Mouse (Mus musculus) layer of hippocampus, postnatal 25 days (tissue): ENCODE data around the gene Fndc3b. TPM values are rescaled to one million over a fixed set of nuclear protein-coding genes. Genes with fewer than 3 reads are reported as not detected.

Experiments used
- DNase-seq, 2 experiments: peaks; one replicate each; pipeline ENCODE4 v3.0.0; 2022; ENCODE audit warnings: mixed read lengths in 2 of 2, low spot score in 1 of 2; ENCODE audit errors: extremely low spot score in 1 of 2
- total RNA-seq, 2 experiments: library from RNA; stranded (reverse); gene quantifications; 2 replicates each; pipeline ENCODE4 v1.2.3; 2021

Gene Fndc3b
- total RNA-seq, 2 experiments from 2014 or later = 20.2 to 21.6 TPM

- no peak for DNase-seq
Measured at GRCm38 (mm10) chr3:27563047-27563624, 148.0 kb downstream of the Fndc3b start.

DNA sequence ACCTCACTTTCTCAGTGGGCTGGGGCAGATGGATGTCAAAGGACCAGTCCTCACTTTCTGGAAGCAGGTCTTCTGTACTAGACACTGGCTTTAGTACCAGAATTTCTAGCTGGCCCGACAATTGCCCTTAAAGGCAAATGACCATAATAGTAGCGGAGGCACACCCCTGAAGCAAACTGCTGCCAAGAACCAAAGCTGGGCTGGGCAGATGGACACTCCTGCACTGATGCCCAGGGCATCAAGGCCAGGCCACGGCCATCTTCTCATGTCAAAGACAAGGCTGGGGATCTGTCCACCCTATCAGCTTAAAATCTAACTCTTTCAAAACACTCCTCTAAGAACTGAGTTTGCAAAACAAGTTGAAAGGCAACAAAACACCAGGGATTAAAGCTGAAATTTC lies 148.6 kb downstream of the Fndc3b start:
- no peak for DNase-seq

DNA sequence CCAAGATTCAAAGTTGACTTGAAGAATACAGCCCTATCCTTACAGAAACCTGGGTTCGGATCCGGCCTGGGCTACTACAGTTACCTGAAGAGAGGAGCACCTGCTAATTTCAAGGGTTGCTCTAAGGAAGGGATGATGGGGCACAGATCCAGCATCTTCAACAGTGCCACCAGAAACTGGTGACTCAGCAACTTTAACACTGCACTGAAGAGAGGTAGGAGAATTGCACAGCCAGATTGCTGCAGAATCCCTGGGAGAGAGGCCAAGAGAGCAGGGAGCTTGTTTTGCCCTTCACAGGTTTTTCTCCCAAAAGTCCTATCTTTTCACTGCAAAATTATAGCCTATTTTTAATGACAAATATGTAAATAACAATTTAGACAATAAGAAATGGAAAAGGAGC lies 149.2 kb downstream of the Fndc3b start:
- DNase-seq = no peak

GRCm38 (mm10) chr3:27559316-27559715 lies 151.8 kb downstream of the Fndc3b start:
- no peak for DNase-seq

- no peak for DNase-seq
Measured at GRCm38 (mm10) chr3:27557100-27558004, 153.8 kb downstream of the Fndc3b start.

- DNase-seq = no peak
Measured at GRCm38 (mm10) chr3:27555401-27555940, 155.6 kb downstream of the Fndc3b start.

- no peak for DNase-seq
Measured at GRCm38 (mm10) chr3:27554325-27554724, 156.8 kb downstream of the Fndc3b start.

DNA sequence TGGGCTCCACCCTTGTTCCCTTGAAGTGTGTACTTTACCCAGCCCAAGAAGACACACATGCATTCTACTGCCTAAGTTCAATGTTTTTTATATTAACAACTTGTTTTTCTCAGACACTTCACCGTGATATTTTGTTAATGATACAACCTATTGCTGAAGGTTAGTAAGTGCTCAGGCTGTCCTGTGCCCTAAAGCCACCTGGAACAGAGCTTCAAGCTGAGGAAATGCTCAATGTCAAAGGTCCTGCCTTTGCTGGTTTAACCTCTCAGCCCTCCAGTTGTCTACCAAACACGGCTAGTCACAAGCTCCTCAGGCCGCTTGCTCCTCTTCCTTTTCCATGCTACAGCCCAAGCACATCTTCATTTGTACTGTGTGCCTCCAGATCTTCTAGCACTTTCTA lies 157.3 kb downstream of the Fndc3b start:
- no peak for DNase-seq

DNA sequence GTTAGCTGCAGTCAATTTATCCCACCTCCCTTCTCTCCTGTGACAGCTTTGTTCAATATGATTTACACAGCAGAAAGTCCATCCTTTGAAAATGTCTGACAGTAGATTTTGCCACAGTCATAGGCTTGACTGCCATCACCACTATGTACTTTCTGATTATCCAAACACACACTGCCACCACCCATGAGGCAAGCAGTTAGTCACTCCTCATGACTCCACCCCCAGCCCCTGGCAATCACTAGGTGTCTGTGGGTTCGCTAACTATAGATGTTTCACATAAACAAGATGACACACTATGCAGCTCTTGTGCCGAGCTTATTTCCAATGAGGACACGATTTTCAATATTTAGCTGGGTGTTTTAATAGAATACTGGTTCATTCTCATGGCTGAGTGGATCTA lies 160.1 kb downstream of the Fndc3b start:
- DNase-seq = no peak

- no peak for DNase-seq
Measured at GRCm38 (mm10) chr3:27550409-27550808, 160.7 kb downstream of the Fndc3b start.

- no peak for DNase-seq
Measured at GRCm38 (mm10) chr3:27545651-27546050, 165.5 kb downstream of the Fndc3b start.

DNA sequence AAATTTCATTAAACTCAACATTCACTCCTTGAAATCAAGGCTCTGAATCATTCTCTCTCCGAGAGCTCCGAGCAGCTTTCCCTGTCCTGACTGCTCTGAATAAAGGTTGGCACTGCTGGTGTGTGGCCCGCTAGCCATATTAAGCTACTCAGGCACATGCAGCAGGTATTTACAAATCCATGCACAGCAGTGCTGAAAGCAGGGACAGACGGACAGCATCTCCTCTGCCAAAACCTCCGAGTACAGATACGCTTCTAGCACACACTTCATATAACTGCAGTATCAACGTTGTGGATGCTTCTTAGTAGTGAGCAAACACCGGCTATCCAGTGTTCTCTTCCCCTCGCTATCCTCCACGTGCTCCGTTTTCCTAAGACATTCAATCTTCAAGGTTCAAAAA lies 167.0 kb downstream of the Fndc3b start:
- DNase-seq = no peak

DNA sequence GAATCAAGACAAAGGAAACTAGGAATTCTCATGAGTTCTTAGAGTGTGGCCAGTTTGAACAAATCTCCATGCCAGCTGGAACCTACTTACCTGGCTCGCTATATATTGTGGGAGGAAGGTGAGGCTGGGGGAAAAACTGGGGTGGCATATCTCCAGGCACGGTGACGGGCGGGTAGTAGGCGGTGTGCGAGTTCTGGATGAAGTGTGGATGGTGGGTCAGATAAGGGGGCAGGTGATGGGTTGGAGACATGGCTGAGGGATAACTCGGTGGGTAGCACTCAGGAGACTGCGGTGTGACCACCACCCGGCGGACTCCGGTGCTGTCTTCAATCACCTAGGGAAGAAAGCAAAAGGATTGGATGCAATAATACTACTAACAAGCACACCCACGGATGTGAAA lies 169.3 kb downstream of the Fndc3b start:
- DNase-seq = no peak

GRCm38 (mm10) chr3:27541181-27541580 lies 169.9 kb downstream of the Fndc3b start:
- no peak for DNase-seq

DNA sequence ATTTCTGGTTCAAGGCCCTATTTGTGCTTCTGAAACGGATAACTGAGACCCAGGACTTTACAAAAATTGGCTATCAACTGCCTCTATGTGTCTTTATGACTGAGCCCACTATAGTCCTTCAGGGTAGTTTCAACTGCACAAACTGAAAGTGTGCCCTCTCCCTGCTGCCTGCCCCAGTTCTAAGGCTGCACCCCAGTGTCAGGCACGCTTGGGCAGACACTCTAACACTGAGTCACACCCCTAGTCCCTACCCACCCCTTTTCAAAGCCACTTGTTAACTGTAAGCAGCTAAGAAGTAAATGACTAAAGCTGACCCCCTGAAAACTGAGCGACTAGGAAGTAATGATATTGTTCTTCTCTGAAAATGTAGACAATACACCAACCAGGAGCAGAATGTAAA lies 176.9 kb downstream of the Fndc3b start:
- no peak for DNase-seq

DNA sequence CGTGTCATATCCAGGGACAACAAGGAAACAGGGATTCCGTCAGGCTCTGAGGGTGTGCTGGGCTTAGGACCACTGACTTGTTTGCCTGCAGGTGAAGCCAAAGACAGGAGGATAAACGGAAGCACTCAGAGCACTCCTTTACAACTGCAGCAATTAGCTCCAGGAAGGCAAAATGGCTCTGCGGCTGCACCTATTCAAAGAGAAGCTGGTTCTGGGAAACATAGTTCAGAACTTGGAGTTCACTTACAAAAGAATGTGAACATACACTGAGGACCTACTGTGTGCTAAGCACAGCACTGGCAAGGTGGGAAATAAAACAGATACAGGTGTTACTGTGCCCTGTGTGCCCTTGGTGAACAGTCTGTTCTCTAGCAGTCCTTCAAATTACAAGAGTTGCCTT lies 177.4 kb downstream of the Fndc3b start:
- no peak for DNase-seq

- DNase-seq = no peak
Measured at GRCm38 (mm10) chr3:27531993-27532392, 179.1 kb downstream of the Fndc3b start.

DNA sequence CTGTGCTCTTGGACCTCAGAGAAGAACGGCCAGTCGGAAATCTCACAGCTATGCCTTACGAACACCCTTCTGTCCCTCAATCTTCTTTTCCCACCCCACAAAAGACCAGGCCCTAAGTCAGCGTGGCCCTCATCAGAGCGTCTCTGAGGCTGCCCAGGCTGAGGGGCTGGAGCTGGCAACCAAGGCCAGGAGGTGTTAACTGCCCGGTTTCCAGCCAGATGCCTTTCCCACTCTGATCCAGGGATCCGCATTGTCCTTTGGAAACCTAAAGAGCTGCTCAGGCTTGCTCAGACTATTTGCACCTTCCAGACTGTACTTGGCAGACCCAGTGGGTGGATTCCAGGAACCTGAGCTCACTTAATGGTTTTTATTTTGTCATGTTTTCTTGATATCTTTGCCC lies 180.7 kb downstream of the Fndc3b start:
- no peak for DNase-seq

GRCm38 (mm10) chr3:27529221-27530051 lies 181.7 kb downstream of the Fndc3b start:
- no peak for DNase-seq

DNA sequence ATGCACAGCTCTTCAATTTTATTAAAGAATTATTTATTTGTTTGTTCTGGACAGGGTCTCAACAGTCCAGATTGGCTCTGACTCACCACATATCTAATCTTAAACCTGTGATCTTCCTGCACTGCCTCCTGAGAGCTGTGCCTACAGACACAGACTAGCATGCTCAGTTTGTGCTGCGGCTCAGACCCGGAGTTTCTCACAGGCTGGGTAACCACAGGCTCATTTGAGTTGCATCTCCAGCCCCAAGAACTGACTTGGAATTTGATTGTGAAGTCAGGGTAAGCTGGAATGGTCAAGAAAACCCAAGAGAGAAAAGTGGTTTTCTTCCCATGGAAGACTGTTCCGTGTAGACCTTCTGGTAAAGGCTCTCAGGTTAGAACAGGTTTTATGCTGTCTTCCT lies 184.1 kb downstream of the Fndc3b start:
- no peak for DNase-seq
